Mouse (Mus musculus) liver, adult 10 weeks (tissue): ENCODE data around the gene Lsm3. TPM values are rescaled to one million over a fixed set of nuclear protein-coding genes. Genes with fewer than 3 reads are reported as not detected.

ENCODE experiments used
- polyA plus RNA-seq: library from polyadenylated mRNA; stranded (reverse); fragments of 350-450 nt; fragmentation: Illumina TruSeq; extraction: RNeasy Lipid Tissue Mini Kit (QIAGEN cat#74804); gene quantifications from one replicate; pipeline ENCODE4 v1.2.3, GENCODE M21; 2014; ENCODE audit warnings: low read depth, low replicate concordance

The Lsm3 gene
- polyA plus RNA-seq, result 13.2 TPM

DNA sequence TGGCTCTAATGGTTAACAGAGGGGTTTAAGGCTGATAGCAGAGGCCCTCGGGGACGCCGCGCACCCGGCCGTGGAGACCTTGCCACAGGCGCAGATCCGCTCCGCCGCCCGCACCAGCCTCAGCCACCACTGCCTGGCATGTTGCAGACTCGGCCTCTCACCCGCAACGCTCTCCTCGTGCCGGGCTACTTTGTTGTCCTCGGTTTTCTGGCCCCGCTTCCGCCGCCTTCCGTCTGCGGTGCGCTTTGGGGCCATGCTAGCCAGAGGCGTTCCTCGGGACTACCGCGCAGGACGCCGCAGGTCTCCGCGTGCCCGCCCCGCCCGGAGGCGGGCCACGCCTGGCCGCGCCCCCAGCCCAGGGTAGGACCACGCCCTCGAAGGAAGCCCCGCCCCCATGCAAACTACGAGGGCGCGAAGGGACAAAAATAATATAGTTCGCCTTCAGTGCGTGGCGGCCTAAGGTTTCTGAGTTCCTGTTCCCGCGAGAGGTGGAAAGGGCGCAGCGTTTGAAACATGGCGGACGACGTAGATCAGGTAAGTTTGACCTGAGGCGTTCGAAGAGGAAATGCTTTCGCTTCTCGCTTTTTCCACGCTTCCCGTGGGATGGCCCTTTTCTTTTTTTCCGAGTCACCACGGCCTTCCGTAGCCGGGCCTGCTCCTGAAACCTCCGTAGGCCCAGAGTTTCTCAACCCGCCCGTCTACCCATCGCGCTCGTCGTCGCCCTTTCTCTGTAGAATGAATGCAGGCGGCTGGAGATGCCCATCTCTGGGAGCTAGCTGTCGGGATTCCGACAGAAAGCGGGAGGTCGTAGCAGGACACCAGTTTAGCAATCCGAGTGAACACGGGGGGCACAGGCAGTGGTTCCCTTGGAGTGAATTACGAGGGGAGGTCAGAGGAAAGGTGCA lies at the start of gene Lsm3, which contains the start of gene Xpc:
Gene Lsm3, plus strand, starts transcription at position 384 of the 905 bp plus-strand sequence.
Gene Xpc, minus strand, starts transcription at position 344 of the 905 bp plus-strand sequence.

DNA sequence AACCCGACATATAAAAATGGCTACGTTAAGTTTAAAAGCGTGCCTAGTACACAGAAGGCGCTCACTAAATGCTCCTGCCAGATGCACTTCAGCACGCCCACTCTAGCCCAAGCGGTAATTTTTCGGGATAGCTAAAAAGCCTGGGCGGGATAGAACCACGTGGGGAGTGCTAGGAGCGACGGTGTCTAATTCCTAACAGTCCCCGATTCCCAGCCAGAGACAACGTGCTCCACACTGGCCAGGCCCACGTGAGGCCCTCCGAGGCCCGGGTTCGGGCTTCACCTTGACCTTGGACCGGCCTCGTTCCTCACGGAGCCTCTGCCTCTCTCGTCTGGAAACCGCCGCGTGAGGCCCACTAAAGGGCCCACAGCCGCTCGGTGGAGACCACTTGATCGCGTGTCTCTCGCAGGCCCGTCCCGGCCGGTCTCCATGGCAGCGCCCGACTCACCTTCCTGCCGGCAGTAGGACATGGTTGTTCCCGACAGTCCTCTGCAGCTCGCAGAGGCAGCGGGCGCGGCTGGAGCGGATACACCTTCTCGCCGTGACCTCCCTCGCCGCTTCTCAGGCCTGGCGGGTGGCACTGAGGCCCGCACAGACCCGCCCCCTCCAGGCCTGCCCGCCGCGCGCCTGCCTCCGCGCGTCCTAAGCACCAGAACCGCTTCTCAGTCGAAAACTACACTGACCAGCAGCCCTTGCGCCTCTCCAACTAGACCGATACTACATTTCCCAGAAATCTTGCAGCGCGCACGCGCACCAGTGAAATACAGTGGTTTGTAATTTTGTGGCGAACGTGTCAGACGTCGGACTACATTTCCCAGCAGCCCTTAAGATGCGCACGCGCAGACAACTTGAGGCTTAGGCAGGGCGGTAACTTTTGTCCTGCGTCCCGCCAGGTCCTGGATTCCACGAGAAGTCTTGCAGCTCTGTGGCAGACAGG lies 42.6 kb upstream of the Lsm3 start, which contains the start of the genes Chchd4 and Tmem43:
Gene Chchd4, minus strand, starts transcription at position 679 of the 937 bp plus-strand sequence.
Gene Tmem43, plus strand, starts transcription at position 836 of the 937 bp plus-strand sequence.

Other genes with a start within 250 kb of the Lsm3 start
- not detected for gene Wnt7a, start 104.6 kb upstream of the Lsm3 start, polyA plus RNA-seq
- gene Chchd4, start 42.4 kb upstream of the Lsm3 start, polyA plus RNA-seq, result 5.0 TPM
- 2.3 TPM for gene Tmem43, start 42.2 kb upstream of the Lsm3 start, polyA plus RNA-seq
- 3.6 TPM for gene Xpc, start within 50 bp of the Lsm3 start, polyA plus RNA-seq
- 39.7 TPM for gene Slc6a6, start 168.1 kb downstream of the Lsm3 start, polyA plus RNA-seq